Mouse (Mus musculus) forebrain, embryonic 11.5 days (tissue): Measurements from ENCODE around the gene Arpin. TPM values are rescaled to one million over a fixed set of nuclear protein-coding genes. Genes with fewer than 3 reads are reported as not detected.

Experiments used
- ATAC-seq: fragments of 200-750 bp; cut with Nextera tagmentation; replicated peaks from 2 replicates; pipeline ENCODE4 v1.8.0; 2017; ENCODE audit warnings: moderate TSS enrichment; ENCODE audit not compliant: low FRiP score
- DNase-seq: peaks from one replicate; pipeline ENCODE4 v3.0.0-alpha.2; 2017; ENCODE audit warnings: low spot score
- H3K27ac ChIP-seq: fragments of 300-500 bp; sonication (generic); 2 replicates; pipeline ENCODE4 v1.5.1; 2014; ENCODE audit warnings: low read depth, low read length
- H3K27me3 ChIP-seq: fragments of 300-500 bp; sonication (generic); 2 replicates; pipeline ENCODE4 v1.6.1; 2014; ENCODE audit warnings: mild to moderate bottlenecking, low read length, mixed read lengths; ENCODE audit not compliant: control insufficient read depth, insufficient read depth
- H3K36me3 ChIP-seq: fragments of 300-500 bp; sonication (generic); 2 replicates; pipeline ENCODE4 v1.6.1; 2014; ENCODE audit warnings: mild to moderate bottlenecking, low read length, moderate library complexity, mixed read lengths; ENCODE audit not compliant: control insufficient read depth, insufficient read depth
- H3K4me1 ChIP-seq: fragments of 300-500 bp; sonication (generic); replicated peaks from 2 replicates; pipeline ENCODE4 v1.6.1; 2014; ENCODE audit warnings: low read length, mixed read lengths; ENCODE audit not compliant: control insufficient read depth, insufficient read depth
- H3K4me2 ChIP-seq: fragments of 300-500 bp; sonication (generic); 2 replicates; pipeline ENCODE4 v1.6.1; 2014; ENCODE audit warnings: low read depth, mild to moderate bottlenecking, low read length, moderate library complexity, mixed read lengths; ENCODE audit not compliant: severe bottlenecking
- H3K4me3 ChIP-seq: fragments of 300-500 bp; sonication (generic); 2 replicates; pipeline ENCODE4 v1.5.1; 2014; ENCODE audit warnings: low read depth, low read length
- H3K9ac ChIP-seq: fragments of 300-500 bp; sonication (generic); 2 replicates; pipeline ENCODE4 v1.6.1; 2014; ENCODE audit warnings: low read length
- H3K9me3 ChIP-seq: fragments of 300-500 bp; sonication (generic); 2 replicates; pipeline ENCODE4 v1.6.1; 2016; ENCODE audit warnings: low read length, mixed read lengths; ENCODE audit not compliant: control insufficient read depth
- WGBS: fragments of 180-500 bp; shearing (Covaris S2); extraction: QIAGEN DNeasy Blood & Tissue Kit; methylation state at CpG from one replicate; pipeline ENCODE4 v1.1.7; 2014; 5-methylcytosine and 5-hydroxymethylcytosine counted together
- polyA plus RNA-seq: library from polyadenylated mRNA; unstranded; fragments of >200 nt; fragmentation: Nextera tagmentation; extraction: Ambion mirVana; gene quantifications from 2 replicates; pipeline ENCODE4 v1.2.1, GENCODE M21; 2014

The Arpin gene
- polyA plus RNA-seq, 1 experiment from 2014 or later = 20.8 TPM

DNA sequence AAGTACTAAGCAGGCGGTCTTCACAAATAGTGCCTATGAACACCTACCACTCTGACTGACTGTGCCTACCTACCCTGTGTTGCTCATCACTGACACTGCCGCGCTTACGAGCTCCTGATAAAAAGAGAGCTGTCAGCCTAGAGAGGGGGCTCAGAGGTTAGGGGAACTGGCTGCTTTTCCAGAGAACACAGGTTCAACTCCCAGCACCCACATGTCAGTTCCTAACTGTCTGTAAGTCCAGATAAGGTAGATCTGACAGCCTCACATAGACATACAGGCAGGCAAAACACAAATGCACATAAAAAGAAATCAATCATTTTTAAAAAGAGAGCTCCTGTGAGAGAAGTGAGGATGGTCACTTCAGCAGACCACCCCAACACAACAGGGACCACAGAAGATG lies 30.0 kb downstream of the Arpin start:
- no peak overlapping the region for H3K4me3 ChIP-seq
- ATAC-seq (no peak), DNase-seq (no peak)
- no peaks in the 10 kb centered on the region for H3K27me3 ChIP-seq
- no peaks in the 10 kb centered on the region for H3K4me1 ChIP-seq
- no peak overlapping the region for H3K9ac ChIP-seq
- H3K36me3 ChIP-seq = no peaks in the 10 kb centered on the region
- H3K9me3 ChIP-seq = no peaks in the 10 kb centered on the region
- WGBS = 94% methylated on average over 4 of the region's 4 CpGs
- H3K4me2 ChIP-seq = no peak overlapping the region
- H3K27ac ChIP-seq = no peak overlapping the region

DNA sequence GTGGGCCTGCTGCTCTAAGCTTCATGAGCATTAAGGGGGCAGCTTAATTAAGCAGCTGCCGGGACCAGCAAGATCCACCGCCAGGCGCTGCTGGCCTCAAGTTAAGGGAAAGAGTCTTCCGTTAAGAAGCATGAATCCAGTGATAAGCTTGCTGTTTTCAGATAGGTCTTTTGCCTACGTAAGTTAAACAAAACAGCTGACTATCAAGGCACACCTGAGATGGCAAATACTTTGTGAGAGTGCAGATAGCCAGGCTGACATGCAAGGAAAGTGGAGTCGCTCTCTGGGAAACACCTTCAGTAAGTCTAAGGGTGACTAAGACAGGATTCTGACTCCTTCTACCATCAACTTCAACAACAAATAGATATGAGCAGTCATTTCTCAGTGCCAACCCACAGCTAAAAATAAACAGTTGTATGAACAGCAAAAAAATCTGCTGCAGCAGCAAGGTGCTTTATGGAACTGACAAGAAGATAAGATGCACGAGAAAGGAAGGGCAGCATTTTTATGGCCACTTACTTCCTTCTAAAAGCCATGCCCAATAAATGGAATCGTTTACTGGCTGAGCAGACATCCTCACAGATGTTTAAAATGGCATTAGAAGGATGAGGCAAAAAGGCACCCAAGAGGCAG lies 31.9 kb downstream of the Arpin start:
- H3K4me1 ChIP-seq = no peaks in the 10 kb centered on the region
- DNase-seq (no peak), ATAC-seq (no peak)
- no peak overlapping the region for H3K4me2 ChIP-seq
- H3K4me3 ChIP-seq = no peak overlapping the region
- H3K36me3 ChIP-seq = no peaks in the 10 kb centered on the region
- no peak overlapping the region for H3K27ac ChIP-seq
- H3K9me3 ChIP-seq = no peaks in the 10 kb centered on the region
- no peaks in the 10 kb centered on the region for H3K27me3 ChIP-seq
- WGBS = 92% methylated on average over 8 of the region's 8 CpGs
- H3K9ac ChIP-seq = no peak overlapping the region

DNA sequence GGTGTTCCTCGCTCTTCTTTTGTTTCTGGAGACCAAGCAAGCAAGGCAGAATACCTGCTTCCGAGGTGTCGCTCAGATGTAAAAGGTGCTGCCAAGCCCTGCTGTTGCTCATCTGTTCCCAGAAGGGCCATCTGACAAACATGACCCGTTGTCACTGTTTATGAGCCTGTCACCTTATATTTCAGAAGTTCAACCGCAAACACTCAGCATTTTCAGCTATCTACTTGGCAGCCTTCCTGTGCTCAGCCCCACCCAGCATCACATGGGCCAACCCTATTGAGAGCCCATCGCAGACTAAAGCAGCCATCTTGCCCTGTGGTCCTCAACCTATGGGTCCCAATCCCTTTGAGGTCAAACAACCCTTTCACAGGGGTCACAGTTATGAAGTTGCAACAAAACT lies 34.4 kb downstream of the Arpin start:
- H3K4me1 ChIP-seq = no peaks in the 10 kb centered on the region
- H3K4me3 ChIP-seq = no peak overlapping the region
- 98% methylated on average over 6 of the region's 6 CpGs for WGBS
- H3K27ac ChIP-seq = no peak overlapping the region
- no peaks in the 10 kb centered on the region for H3K9me3 ChIP-seq
- no peak overlapping the region for H3K9ac ChIP-seq
- no peaks in the 10 kb centered on the region for H3K36me3 ChIP-seq
- DNase-seq = no peak
- no peak overlapping the region for H3K4me2 ChIP-seq
- H3K27me3 ChIP-seq = no peaks in the 10 kb centered on the region
- no peak for ATAC-seq

DNA sequence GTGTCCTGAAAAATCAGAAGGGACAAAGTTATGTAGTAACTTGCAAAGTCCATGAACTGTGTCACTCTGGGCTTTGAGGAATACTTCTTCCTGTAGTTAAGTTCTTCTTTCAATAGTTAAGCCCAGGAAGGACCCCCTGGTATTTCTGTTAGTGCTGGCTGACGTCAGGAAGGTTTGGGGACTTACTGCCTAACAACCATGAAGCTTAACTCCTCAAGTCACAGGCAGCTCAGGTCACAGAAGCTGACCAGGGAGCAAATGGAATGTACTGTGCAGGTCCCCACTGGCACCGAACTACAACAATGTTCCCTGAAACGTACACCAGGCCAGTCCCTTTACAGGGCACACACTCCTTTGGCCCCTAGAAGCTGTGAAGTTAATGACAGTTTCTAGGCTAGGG lies 39.9 kb downstream of the Arpin start:
- no peak overlapping the region for H3K9ac ChIP-seq
- no peak overlapping the region for H3K27ac ChIP-seq
- H3K4me3 ChIP-seq = no peak overlapping the region
- DNase-seq (no peak), ATAC-seq (no peak)
- no peaks in the 10 kb centered on the region for H3K4me1 ChIP-seq
- H3K9me3 ChIP-seq = no peaks in the 10 kb centered on the region
- no peak overlapping the region for H3K4me2 ChIP-seq
- H3K27me3 ChIP-seq = no peaks in the 10 kb centered on the region
- whole genome bisulfite sequencing = 79% methylated on average over 3 of the region's 3 CpGs
- H3K36me3 ChIP-seq = no peaks in the 10 kb centered on the region; the same call in 1 of the 2 replicates

DNA sequence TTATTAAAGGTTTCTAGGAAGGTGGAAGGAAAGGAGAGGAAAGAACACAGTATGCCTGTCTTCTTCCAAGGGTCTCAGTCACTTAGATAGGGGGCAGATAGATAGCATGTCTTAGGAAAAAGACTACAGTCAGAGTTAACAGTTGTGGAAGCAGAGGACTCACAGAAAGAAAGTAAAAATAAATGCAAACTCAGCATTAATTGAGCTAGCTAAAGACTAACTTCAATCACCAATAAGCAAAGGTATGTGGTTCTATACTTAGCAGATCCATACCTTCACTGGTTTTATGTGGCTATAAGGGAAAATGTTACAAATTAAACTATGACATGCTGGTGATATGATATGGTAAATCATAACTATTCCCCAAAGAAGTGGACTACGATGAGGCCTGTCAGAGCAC lies 40.4 kb downstream of the Arpin start:
- Histone ChIP-seq H3K4me2 (no peak overlapping the region), H3K9ac (no peak overlapping the region), H3K27ac (no peak overlapping the region), H3K4me3 (no peak overlapping the region), H3K4me1 (no peaks in the 10 kb centered on the region), H3K36me3 (no peaks in the 10 kb centered on the region; the same call in 1 of the 2 replicates), H3K9me3 (no peaks in the 10 kb centered on the region), H3K27me3 (no peaks in the 10 kb centered on the region)
- 92% methylated on average over 1 of the region's 1 CpGs for WGBS
- ATAC-seq = no peak
- DNase-seq = no peak

DNA sequence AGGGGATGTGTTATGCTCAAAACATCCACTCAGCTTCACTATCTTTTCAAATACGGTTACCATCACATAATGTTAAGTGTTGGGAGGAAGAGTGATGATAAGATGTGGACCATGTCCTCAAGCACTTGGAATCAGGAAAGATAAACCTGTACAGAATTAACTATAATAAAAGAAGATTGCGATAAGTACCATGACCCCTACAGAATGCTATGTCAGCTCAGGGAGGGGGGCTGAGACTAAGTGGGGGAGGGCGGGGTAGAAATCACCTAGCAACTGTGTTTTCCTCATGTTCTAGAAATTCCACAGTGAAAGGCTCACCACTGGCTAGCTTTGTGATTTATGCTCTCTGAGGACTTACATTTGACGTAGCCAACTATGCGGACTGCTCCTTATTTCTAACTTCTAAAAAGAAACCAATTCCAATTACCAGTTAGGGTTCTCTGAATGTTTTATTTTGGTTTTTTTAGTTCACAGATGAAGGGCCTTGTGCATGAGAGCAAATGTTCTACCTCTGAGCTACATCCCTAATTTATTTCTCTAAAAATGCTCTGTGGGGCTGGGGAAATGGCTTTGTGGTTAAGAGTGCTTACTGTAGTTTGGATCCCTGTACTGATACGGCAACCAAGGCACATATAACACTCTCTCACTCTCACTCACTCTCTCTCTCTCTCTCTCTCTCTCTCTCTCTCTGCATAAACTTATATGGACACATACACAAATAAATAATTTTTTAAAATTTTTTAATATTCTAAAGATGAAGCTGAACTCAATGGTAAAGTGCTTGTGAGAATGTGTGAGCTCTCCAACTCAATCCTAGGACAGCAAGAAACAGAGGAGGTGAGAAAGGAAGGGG lies 42.4 kb downstream of the Arpin start:
- Histone ChIP-seq H3K9ac (no peak overlapping the region), H3K4me1 (no peaks in the 10 kb centered on the region), H3K4me2 (no peak overlapping the region), H3K27ac (no peak overlapping the region), H3K27me3 (no peaks in the 10 kb centered on the region), H3K4me3 (no peak overlapping the region), H3K9me3 (no peaks in the 10 kb centered on the region), H3K36me3 (no peaks in the 10 kb centered on the region; the same call in 1 of the 2 replicates)
- WGBS = 93% methylated on average over 6 of the region's 6 CpGs
- ATAC-seq = no peak
- peak; percentile 6 for DNase-seq

DNA sequence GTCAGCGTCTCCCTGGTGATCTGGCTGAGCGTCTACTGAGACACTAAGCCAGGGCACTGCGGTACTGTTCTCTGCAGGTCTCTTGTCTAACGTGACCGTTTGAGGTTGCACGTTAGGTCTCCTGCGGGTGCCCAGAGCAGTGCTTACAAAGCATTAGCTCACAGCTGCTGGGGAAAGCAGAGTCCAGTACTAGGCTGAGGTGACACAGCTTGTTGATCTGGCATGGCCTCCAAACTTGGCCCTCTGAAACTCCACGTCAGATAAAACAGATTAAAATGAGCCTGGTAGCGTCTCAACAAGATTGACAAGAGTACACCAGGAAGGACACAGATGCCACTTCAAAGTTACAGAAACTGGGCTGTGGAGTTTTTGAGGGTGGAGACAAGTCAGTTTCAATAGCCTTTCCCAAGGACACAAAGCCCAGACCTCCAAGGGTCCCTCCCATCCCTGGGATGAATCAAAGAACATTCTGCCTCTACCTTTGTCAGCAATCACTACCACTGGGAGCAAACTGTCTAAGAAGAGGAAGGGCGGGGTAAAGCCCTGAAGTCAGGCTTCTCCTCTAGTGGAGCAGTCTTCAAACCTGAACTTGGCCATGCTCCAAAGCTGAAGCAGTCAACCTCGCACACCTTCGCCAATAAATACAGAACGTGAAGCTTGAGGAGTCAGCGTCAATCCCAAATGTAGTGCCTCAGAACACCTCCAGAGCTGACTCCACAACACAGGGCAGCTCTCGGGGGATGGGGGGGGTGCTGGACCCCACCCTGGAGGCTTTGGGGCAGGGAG lies 44.5 kb downstream of the Arpin start:
- no peak overlapping the region for H3K27ac ChIP-seq
- ATAC-seq (no peak), DNase-seq (peak; percentile 41)
- H3K4me1 ChIP-seq = no peaks in the 10 kb centered on the region
- H3K36me3 ChIP-seq = no peaks in the 10 kb centered on the region; the same call in 1 of the 2 replicates
- no peaks in the 10 kb centered on the region for H3K27me3 ChIP-seq
- H3K4me2 ChIP-seq = no peak overlapping the region
- no peaks in the 10 kb centered on the region for H3K9me3 ChIP-seq
- WGBS = 90% methylated on average over 15 of the region's 15 CpGs
- H3K4me3 ChIP-seq = no peak overlapping the region
- H3K9ac ChIP-seq = no peak overlapping the region

DNA sequence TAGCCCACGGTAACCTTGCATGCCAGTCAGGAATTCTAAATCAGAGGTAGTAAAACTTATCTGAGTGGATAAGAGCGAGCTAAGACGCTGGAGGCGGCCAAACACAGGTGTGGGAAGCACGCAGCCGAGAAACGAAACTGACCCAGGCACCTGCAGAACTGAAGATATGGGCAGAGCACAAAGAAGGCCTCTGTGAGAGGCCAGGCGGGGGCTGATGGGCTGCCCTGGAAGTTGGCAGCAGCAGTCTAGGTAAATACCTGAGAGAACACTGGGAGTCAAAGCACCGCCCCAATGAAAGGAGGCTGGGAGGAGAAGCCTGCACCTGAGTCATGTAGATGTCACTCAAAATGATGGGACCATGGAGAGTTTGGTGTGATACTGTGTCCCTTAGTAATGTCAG lies 46.6 kb downstream of the Arpin start:
- H3K36me3 ChIP-seq = no peaks in the 10 kb centered on the region
- WGBS = 95% methylated on average over 9 of the region's 9 CpGs

More for the DNA sequence above, 46.6 kb downstream of the Arpin start:
- Histone ChIP-seq H3K4me1 (no peaks in the 10 kb centered on the region), H3K4me3 (no peak overlapping the region), H3K4me2 (no peak overlapping the region), H3K27me3 (no peaks in the 10 kb centered on the region), H3K9me3 (no peaks in the 10 kb centered on the region), H3K9ac (no peak overlapping the region), H3K27ac (no peak overlapping the region)
- DNase-seq (peak; percentile 41), ATAC-seq (no peak)
